Mouse (Mus musculus) hindbrain, embryonic 15.5 days (tissue): ENCODE measurements around the gene Pde4d. TPM values are rescaled to one million over a fixed set of nuclear protein-coding genes. Genes with fewer than 3 reads are reported as not detected.
A peak's percentile ranks its signal among the peaks of the same experiment; 100 is the strongest.

Source experiments
- ATAC-seq: fragments of 200-750 bp; cut with Nextera tagmentation; 2 replicates; pipeline ENCODE4 v1.8.0; 2017; ENCODE audit warnings: low read depth, moderate number of reproducible peaks, moderate TSS enrichment; ENCODE audit not compliant: low FRiP score
- H3K27ac ChIP-seq: fragments of 300-500 bp; sonication (generic); replicated peaks from 2 replicates; pipeline ENCODE4 v1.5.1; 2015; ENCODE audit warnings: mild to moderate bottlenecking, inconsistent platforms
- H3K27me3 ChIP-seq: fragments of 300-500 bp; sonication (generic); 2 replicates; pipeline ENCODE4 v1.6.1; 2015; ENCODE audit warnings: control low read depth, inconsistent platforms
- H3K36me3 ChIP-seq: fragments of 300-500 bp; sonication (generic); 2 replicates; pipeline ENCODE4 v1.6.1; 2015; ENCODE audit warnings: control low read depth, inconsistent platforms
- H3K4me1 ChIP-seq: fragments of 300-500 bp; sonication (generic); replicated peaks from 2 replicates; pipeline ENCODE4 v1.6.1; 2015; ENCODE audit warnings: control low read depth, inconsistent platforms
- H3K4me2 ChIP-seq: fragments of 300-500 bp; sonication (generic); 2 replicates; pipeline ENCODE4 v1.6.1; 2015; ENCODE audit warnings: moderate library complexity, mild to moderate bottlenecking, inconsistent platforms
- H3K4me3 ChIP-seq: fragments of 300-500 bp; sonication (generic); 2 replicates; pipeline ENCODE4 v1.5.1; 2015; ENCODE audit warnings: mild to moderate bottlenecking, inconsistent platforms
- H3K9ac ChIP-seq: fragments of 300-500 bp; sonication (generic); 2 replicates; pipeline ENCODE4 v1.6.1; 2015; ENCODE audit warnings: inconsistent platforms
- H3K9me3 ChIP-seq: fragments of 300-500 bp; sonication (generic); 2 replicates; pipeline ENCODE4 v1.6.1; 2016; ENCODE audit warnings: control low read depth, inconsistent platforms
- WGBS: fragments of 180-500 bp; shearing (Covaris S2); methylation state at CpG from one replicate; pipeline ENCODE4 v1.1.7; 2015; 5-methylcytosine and 5-hydroxymethylcytosine counted together
- polyA plus RNA-seq: library from polyadenylated mRNA; unstranded; fragments of >200 nt; fragmentation: Nextera tagmentation; extraction: Ambion mirVana; gene quantifications from 2 replicates; pipeline ENCODE4 v1.2.1, GENCODE M21; 2015

The Pde4d gene
- polyA plus RNA-seq, 1 experiment from 2014 or later: 19.4 TPM

DNA sequence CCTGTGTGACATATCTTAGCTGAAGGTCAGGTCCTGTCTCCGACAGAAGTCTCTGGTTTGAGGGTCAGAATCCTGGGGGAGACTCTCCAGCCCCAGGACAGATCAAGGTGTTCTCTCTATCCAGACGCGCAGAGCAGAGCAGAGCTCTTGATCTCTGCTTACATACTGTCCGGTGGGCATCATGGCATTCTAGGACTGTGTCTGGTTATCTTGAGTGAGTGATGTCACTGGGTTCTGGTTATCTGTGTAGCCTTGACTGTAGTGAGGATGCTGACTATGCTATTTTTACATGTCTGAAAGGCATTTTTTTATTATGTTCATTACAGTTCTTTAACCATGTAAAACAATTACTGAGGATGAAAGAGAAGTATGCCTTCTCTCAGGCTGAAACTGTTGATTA, 797.3 kb downstream of the Pde4d start:
- peaks cover 10% of the 10 kb centered on the region for H3K4me1 ChIP-seq
- H3K9ac ChIP-seq: no peak overlapping the region
- H3K4me2 ChIP-seq: no peak overlapping the region
- 95% methylated on average over 4 of the region's 4 CpGs for WGBS
- H3K27ac ChIP-seq: no peak overlapping the region
- no peaks in the 10 kb centered on the region for H3K9me3 ChIP-seq
- H3K27me3 ChIP-seq: no peaks in the 10 kb centered on the region
- H3K36me3 ChIP-seq: no peaks in the 10 kb centered on the region
- H3K4me3 ChIP-seq: no peak overlapping the region
- no peak for ATAC-seq

- Histone ChIP-seq H3K4me2 (no peak overlapping the region), H3K9me3 (no peaks in the 10 kb centered on the region), H3K4me1 (no peaks in the 10 kb centered on the region), H3K4me3 (no peak overlapping the region), H3K27me3 (no peaks in the 10 kb centered on the region), H3K27ac (no peak overlapping the region), H3K9ac (no peak overlapping the region), H3K36me3 (no peaks in the 10 kb centered on the region)
- no peak for ATAC-seq
These were observed 799.6 kb downstream of the Pde4d start for GRCm38 (mm10) chr13:109249315-109249714.

DNA sequence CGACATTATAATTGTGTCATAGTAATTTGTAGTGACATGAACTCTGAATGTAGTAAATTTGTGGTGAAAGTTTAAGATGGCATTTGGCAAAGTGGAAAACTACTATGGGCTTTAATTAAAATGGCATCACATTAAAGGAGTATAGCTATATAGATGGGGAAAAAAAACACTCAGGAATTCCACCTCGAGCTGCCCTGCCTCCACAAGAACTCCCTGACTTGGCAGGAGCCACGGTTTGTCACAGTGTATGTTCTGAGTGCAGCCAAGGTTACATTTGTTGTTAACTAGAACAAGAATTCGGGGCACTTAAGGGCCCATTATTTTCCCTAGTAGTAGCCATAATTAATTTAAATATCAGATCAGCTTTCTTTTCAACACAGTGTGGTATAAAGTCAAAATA, 805.9 kb downstream of the Pde4d start:
- no peak overlapping the region for H3K4me2 ChIP-seq
- H3K4me3 ChIP-seq: no peak overlapping the region
- no peaks in the 10 kb centered on the region for H3K9me3 ChIP-seq
- H3K9ac ChIP-seq: no peak overlapping the region
- no peaks in the 10 kb centered on the region for H3K36me3 ChIP-seq
- WGBS: 62% methylated on average over 4 of the region's 4 CpGs
- H3K27me3 ChIP-seq: no peaks in the 10 kb centered on the region
- no peak overlapping the region for H3K27ac ChIP-seq
- peaks cover 3% of the 10 kb centered on the region; the same call in 1 of the 2 replicates for H3K4me1 ChIP-seq
- no peak for ATAC-seq

GRCm38 (mm10) chr13:109260220-109260795, 810.6 kb downstream of the Pde4d start:
- Histone ChIP-seq H3K36me3 (no peaks in the 10 kb centered on the region), H3K4me1 (peaks cover 10% of the 10 kb centered on the region; the same call in 1 of the 2 replicates), H3K9me3 (no peaks in the 10 kb centered on the region), H3K9ac (peak overlapping the region; percentile 50), H3K4me2 (peak overlapping the region; percentile 89), H3K27me3 (no peaks in the 10 kb centered on the region), H3K4me3 (peak overlapping the region; percentile 50), H3K27ac (peak overlapping the region; percentile 72)
- under 1% methylated on average over 23 of the region's 23 CpGs for WGBS
- ATAC-seq: peak; percentile 91

GRCm38 (mm10) chr13:109260796-109261516, 811.2 kb downstream of the Pde4d start:
- ATAC-seq: peak; percentile 68
- no peaks in the 10 kb centered on the region for H3K9me3 ChIP-seq
- WGBS: 1% methylated on average over 17 of the region's 17 CpGs
- H3K9ac ChIP-seq: peak overlapping the region; percentile 50
- H3K4me1 ChIP-seq: peaks cover 10% of the 10 kb centered on the region; the same call in 1 of the 2 replicates
- peak overlapping the region; percentile 89 for H3K4me2 ChIP-seq
- peak overlapping the region; percentile 50 for H3K4me3 ChIP-seq
- no peaks in the 10 kb centered on the region for H3K27me3 ChIP-seq
- no peaks in the 10 kb centered on the region for H3K36me3 ChIP-seq
- peak overlapping the region; percentile 72 for H3K27ac ChIP-seq

DNA sequence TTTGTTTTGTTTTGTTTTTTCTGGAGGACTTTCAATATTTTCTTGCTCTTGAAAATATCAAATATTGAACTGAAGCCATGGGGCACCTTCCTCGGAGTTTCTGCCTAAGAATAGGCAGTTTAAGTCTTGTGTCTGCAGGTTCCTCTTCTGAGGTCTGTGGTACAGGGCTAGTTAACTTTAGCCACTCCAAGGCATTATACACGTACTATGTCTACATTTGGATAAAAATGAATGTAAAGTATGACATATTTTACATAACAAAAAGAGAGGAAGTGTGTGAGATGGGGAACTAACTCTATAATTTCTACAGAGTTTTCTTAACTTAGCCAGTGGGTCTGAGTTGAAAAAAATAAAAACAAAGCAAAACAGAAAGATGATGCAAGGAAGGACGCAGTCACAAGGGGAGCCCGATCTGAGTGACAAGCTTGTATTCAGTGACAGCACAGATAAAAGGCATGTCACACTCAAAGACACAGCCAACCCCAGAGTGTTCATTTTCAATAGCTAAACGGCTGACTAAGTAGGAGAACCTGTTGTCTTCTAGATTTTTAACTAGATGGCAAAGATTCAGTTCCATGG, 812.0 kb downstream of the Pde4d start:
- peak overlapping the region; percentile 50; the same call in 1 of the 2 replicates for H3K4me3 ChIP-seq
- no peak overlapping the region for H3K27ac ChIP-seq
- no peaks in the 10 kb centered on the region for H3K27me3 ChIP-seq
- WGBS: 21% methylated on average over 5 of the region's 5 CpGs
- no peaks in the 10 kb centered on the region for H3K36me3 ChIP-seq
- ATAC-seq: no peak
- no peak overlapping the region for H3K9ac ChIP-seq
- no peaks in the 10 kb centered on the region for H3K9me3 ChIP-seq
- H3K4me1 ChIP-seq: peaks cover 10% of the 10 kb centered on the region; the same call in 1 of the 2 replicates
- peak overlapping the region; percentile 89 for H3K4me2 ChIP-seq

DNA sequence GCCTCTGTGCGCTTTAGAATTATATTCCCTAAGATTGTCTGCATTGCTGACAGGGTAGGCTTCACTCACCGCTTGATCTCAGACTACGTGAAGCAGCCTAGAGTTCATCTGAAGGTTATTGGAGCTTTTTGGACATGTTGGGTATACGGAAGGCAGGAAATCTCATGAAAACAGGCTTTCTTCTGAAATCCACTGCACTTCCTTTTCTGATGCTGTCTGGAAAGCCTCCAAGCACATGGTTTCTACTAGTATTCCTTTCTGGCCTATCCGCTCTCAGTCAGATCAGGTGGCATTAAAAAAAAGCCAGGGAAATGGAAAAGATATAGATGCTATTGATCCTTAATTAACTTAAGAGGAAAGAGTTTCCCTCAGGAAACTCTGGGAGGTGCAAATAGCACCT, 812.8 kb downstream of the Pde4d start:
- Histone ChIP-seq H3K27me3 (no peaks in the 10 kb centered on the region), H3K9ac (no peak overlapping the region), H3K27ac (no peak overlapping the region), H3K4me2 (peak overlapping the region; percentile 89), H3K4me3 (no peak overlapping the region), H3K4me1 (peaks cover 10% of the 10 kb centered on the region; the same call in 1 of the 2 replicates), H3K9me3 (no peaks in the 10 kb centered on the region), H3K36me3 (no peaks in the 10 kb centered on the region)
- 80% methylated on average over 5 of the region's 5 CpGs for WGBS
- ATAC-seq: no peak

- Histone ChIP-seq H3K4me2 (no peak overlapping the region), H3K4me1 (peaks cover 10% of the 10 kb centered on the region; the same call in 1 of the 2 replicates), H3K27ac (no peak overlapping the region), H3K9ac (no peak overlapping the region), H3K36me3 (no peaks in the 10 kb centered on the region), H3K4me3 (no peak overlapping the region), H3K27me3 (no peaks in the 10 kb centered on the region), H3K9me3 (no peaks in the 10 kb centered on the region)
- ATAC-seq: no peak
These were observed 814.1 kb downstream of the Pde4d start for GRCm38 (mm10) chr13:109263833-109264232.

DNA sequence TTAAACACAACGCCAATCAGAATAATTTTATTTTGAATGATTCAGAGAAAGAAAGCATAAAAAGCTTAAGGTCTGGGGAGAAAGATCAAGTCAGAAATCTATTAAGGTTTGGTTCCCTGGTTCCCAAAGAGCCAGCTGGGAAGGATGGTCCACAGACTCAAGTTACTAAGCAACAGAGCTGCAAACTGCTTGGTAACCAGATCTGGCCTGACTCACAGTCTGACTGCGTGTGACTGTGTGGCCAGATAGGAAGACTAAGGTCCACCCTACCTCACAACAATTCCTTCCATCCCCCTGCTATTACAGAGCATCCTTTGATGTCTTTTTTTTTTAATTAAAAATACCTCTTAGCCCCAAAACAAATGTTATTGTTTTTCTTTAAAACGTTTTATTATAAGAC, 818.5 kb downstream of the Pde4d start:
- H3K36me3 ChIP-seq: no peaks in the 10 kb centered on the region
- no peaks in the 10 kb centered on the region for H3K4me1 ChIP-seq
- no peak overlapping the region for H3K4me2 ChIP-seq
- H3K4me3 ChIP-seq: no peak overlapping the region
- ATAC-seq: 0 out of 2 replicates have a peak, but pooled peaks have one; percentile 51
- H3K27ac ChIP-seq: no peak overlapping the region
- no peaks in the 10 kb centered on the region for H3K9me3 ChIP-seq
- no peak overlapping the region for H3K9ac ChIP-seq
- 66% methylated on average over 3 of the region's 3 CpGs for WGBS
- H3K27me3 ChIP-seq: no peaks in the 10 kb centered on the region

DNA sequence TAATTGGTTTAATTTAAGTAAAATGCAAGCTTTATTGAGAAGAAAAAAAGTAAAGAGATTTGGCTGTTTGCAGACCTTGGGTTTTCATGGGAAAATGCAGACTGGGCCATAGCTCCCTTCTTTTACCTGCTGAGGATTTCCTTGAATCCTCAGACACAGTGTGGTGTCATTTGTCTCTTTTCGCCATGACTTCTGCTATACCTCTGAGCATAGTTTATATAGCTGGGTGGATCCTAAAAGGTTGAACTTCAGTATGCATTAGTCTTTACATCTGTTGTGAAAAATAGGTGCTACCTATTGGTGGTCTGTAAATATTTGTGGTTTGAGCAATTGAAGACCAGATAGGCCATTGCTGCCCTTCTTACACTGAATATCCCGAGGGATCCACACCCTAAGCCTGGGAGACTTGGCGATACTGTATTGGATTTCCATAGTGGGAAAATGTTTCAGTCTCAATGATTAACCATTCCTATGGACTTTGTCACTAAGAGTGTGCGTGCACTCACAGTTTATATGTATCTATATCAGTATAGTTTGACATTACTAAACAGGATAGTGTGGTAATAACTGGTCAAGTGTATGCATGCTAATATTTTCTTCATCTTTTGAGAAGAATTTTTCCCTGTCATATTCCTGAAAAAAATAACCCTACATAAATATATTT, 819.0 kb downstream of the Pde4d start:
- no peaks in the 10 kb centered on the region for H3K27me3 ChIP-seq
- 92% methylated on average over 4 of the region's 4 CpGs for WGBS

DNA sequence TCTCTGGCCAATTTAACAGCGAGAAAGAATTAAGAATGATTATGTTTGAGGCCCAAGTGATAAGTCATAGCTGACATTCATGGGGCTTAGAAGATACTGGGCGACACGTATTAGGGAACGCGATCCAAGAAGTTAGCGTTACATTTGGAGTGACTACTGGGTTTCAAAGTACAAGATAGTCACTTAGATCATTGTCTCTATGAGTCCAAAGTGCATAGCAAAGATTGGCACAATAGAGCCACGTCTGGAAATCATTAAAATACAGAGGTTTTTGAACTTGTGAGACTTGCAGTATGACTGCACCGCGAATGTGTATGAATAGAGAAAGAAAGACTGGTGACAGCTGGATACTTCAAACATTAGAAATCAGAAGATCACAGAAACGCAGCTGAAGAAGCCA, 825.1 kb downstream of the Pde4d start:
- Histone ChIP-seq H3K9ac (no peak overlapping the region), H3K27ac (no peak overlapping the region), H3K4me2 (no peak overlapping the region), H3K36me3 (no peaks in the 10 kb centered on the region), H3K4me3 (no peak overlapping the region), H3K27me3 (no peaks in the 10 kb centered on the region), H3K9me3 (peaks cover 3% of the 10 kb centered on the region; the same call in 1 of the 2 replicates), H3K4me1 (peaks cover 5% of the 10 kb centered on the region; the same call in 1 of the 2 replicates)
- no peak for ATAC-seq
- 93% methylated on average over 10 of the region's 10 CpGs for WGBS

More for the DNA sequence above, 819.0 kb downstream of the Pde4d start:
- Histone ChIP-seq H3K27ac (no peak overlapping the region), H3K4me3 (no peak overlapping the region), H3K9ac (no peak overlapping the region), H3K9me3 (no peaks in the 10 kb centered on the region), H3K4me2 (no peak overlapping the region), H3K36me3 (no peaks in the 10 kb centered on the region), H3K4me1 (no peaks in the 10 kb centered on the region)
- no peak for ATAC-seq

DNA sequence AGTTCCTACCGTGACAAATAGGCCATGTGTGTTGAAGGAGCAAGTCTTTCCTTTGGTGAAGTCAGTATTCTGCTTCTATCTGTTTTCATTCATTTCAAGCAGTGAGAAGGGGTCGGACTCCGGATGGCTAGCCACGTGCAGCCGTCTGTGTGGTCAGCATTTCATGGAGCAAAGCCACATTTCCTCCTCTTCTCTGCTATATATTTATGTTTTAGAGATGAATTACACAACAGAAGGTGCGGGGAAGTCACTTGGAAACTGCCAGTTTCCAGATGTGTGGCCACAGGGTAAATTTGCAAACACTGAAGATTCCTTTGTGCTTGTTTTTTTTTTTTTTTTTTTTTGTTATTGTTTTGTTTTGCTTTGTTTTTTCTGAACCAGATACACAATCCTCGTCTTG, 828.0 kb downstream of the Pde4d start:
- Histone ChIP-seq H3K4me3 (no peak overlapping the region), H3K27me3 (no peaks in the 10 kb centered on the region), H3K4me1 (peaks cover 5% of the 10 kb centered on the region; the same call in 1 of the 2 replicates), H3K9ac (no peak overlapping the region), H3K9me3 (peaks cover 3% of the 10 kb centered on the region; the same call in 1 of the 2 replicates), H3K36me3 (no peaks in the 10 kb centered on the region), H3K4me2 (no peak overlapping the region), H3K27ac (no peak overlapping the region)
- WGBS: 65% methylated on average over 7 of the region's 7 CpGs
- ATAC-seq: no peak
